Mouse (Mus musculus) left cerebral cortex, postnatal 10 days (tissue): ENCODE measurements around the gene Olfr1085. TPM values are rescaled to one million over a fixed set of nuclear protein-coding genes. Genes with fewer than 3 reads are reported as not detected.
"Not testable (repeated sequence)": the region's sequence is repeated elsewhere in the genome, so short reads cannot be mapped to it uniquely, and the experiment has no call there.

Experiments
- DNase-seq, 2 experiments: peaks; one replicate each; pipeline ENCODE4 v3.0.0; 2021 to 2022; ENCODE audit warnings: low spot score in 2 of 2, mixed read lengths in 1 of 2; ENCODE audit errors: extremely low spot score in 1 of 2
- intact Hi-C: fragments of 180-260 bp; cut with DNase I; formaldehyde crosslinking; loops from one replicate; pipeline ENCODE4 v1.15.1; 2025
- total RNA-seq, 2 experiments: library from RNA; stranded (reverse); gene quantifications; 2 replicates each; pipeline ENCODE4 v1.2.3; 2021

The Olfr1085 gene
- total RNA-seq = not detected

- no peak for DNase-seq
- intact Hi-C loops = no loop called here
These were observed at the start of gene Olfr1085 for GRCm38 (mm10) chr2:86661919-86662318. Olfr1085 (minus strand) TSS chr2:86662019.

- intact Hi-C loops = no loop called here
- DNase-seq = no peak
These were observed 36.5 kb upstream of the Olfr1085 start, which contains the start of gene Olfr1087 for GRCm38 (mm10) chr2:86698295-86698694. Olfr1087 (minus strand) TSS chr2:86698395.

GRCm38 (mm10) chr2:86679992-86680391 lies 18.2 kb upstream of the Olfr1085 start, which contains the start of gene Olfr1086:
Olfr1086 (minus strand) TSS chr2:86680092.
- intact Hi-C loops = no loop called here
- DNase-seq = no peak

GRCm38 (mm10) chr2:86639625-86640024 lies 22.2 kb downstream of the Olfr1085 start, which contains the start of gene Olfr1084:
Olfr1084 (minus strand) TSS chr2:86639725.
- intact Hi-C loops, DNase-seq: not testable (repeated sequence)

Other genes starting within 250 kb of the Olfr1085 start
- gene Olfr1061, start 248.0 kb downstream of the Olfr1085 start, total RNA-seq = not detected
- not detected for gene Olfr1062, start 235.3 kb downstream of the Olfr1085 start, total RNA-seq
- gene Olfr1065, start 211.4 kb downstream of the Olfr1085 start, total RNA-seq = not detected
- gene Olfr1066, start 205.8 kb downstream of the Olfr1085 start, total RNA-seq = not detected
- not detected for gene Olfr228, start 174.6 kb downstream of the Olfr1085 start, total RNA-seq
- gene Olfr1076, start 153.6 kb downstream of the Olfr1085 start, total RNA-seq = not detected
- gene Olfr1079, start 119.5 kb downstream of the Olfr1085 start, total RNA-seq = not detected
- not detected for gene Olfr1080, start 103.8 kb downstream of the Olfr1085 start, total RNA-seq
- gene Olfr1082, start 63.1 kb downstream of the Olfr1085 start, total RNA-seq = not detected
- gene Olfr1084, start 22.3 kb downstream of the Olfr1085 start, total RNA-seq = not detected
- gene Olfr1086, start 18.1 kb upstream of the Olfr1085 start, total RNA-seq = not detected
- not detected for gene Olfr1087, start 36.4 kb upstream of the Olfr1085 start, total RNA-seq
- not detected for gene Olfr1089, start 71.7 kb upstream of the Olfr1085 start, total RNA-seq
- not detected for gene Olfr1090, start 97.0 kb upstream of the Olfr1085 start, total RNA-seq
- not detected for gene Olfr1093, start 120.5 kb upstream of the Olfr1085 start, total RNA-seq
- gene Olfr141, start 148.0 kb upstream of the Olfr1085 start, total RNA-seq = not detected
- gene Olfr1094, start 162.6 kb upstream of the Olfr1085 start, total RNA-seq = not detected
- not detected for gene Olfr1095, start 189.7 kb upstream of the Olfr1085 start, total RNA-seq
- not detected for gene Gm13723, start 212.8 kb upstream of the Olfr1085 start, total RNA-seq
- gene Olfr1097, start 230.2 kb upstream of the Olfr1085 start, total RNA-seq = not detected